Mouse (Mus musculus) cerebellum, postnatal 25 days (tissue): ENCODE data around the gene Zfhx2.

Experiments used
- DNase-seq, 2 experiments: peaks; one replicate each; pipeline ENCODE4 v3.0.0; 2021; ENCODE audit warnings: mixed read lengths in 2 of 2

Zfhx2 gene

GRCm38 (mm10) chr14:55032695-55033225 is 59.4 kb downstream of the Zfhx2 start:
- peak; percentile 40 to 42 for DNase-seq

- DNase-seq = peak; percentile 65 to 77
Observed at GRCm38 (mm10) chr14:55029034-55029698, 63.0 kb downstream of the Zfhx2 start.

- DNase-seq = peak in 1 of 2 experiments; percentile 50
Observed at GRCm38 (mm10) chr14:55028333-55028835, 63.7 kb downstream of the Zfhx2 start.

GRCm38 (mm10) chr14:55027653-55028052 is 64.5 kb downstream of the Zfhx2 start:
- peak; percentile 62 to 73 for DNase-seq

- no peak for DNase-seq
Observed at GRCm38 (mm10) chr14:55027251-55027650, 64.9 kb downstream of the Zfhx2 start.

- DNase-seq = peak in 1 of 2 experiments; percentile 39
Observed at GRCm38 (mm10) chr14:55025527-55025926, 66.6 kb downstream of the Zfhx2 start.

DNA sequence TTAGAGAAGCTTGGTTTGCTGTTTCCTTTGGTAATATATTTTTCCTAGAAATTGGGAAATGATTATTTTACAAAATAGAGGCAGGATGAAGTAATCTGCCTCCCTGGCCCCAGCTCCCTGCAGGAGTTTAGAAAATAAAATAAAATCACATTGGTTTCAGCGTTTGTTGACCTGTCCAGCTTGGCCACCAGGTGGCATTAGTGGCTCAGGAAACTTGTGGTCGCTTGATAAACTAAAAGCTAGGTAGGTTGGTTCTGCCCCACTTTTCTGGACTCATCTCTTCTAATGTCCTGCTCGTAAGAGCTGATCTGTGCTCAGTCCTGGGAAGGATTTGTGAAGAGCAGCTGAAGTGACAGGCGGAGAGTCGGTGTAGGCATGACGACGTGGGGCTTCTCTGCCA is 67.9 kb downstream of the Zfhx2 start:
- DNase-seq = peak; percentile 81 to 87

DNA sequence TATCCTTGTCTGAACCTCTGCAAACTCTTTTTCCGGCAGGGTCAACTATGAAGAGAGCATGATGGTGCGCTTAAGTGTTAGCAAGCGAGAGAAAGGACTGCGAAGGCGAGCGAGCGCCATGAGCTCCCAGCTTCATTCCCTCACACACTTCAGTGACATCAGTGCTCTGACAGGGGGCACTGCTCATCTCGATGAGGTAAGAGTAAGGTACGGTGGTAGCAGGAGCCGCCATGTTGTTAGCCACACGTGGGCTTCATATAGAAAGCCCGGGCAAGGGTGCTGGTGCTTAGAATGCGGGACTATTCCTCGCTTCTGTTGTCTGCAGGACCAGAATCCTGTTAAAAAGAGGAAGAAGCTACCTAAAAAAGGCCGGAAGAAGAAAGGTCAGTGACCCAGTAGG is 69.1 kb downstream of the Zfhx2 start:
- DNase-seq = peak in 1 of 2 experiments; percentile 20

DNA sequence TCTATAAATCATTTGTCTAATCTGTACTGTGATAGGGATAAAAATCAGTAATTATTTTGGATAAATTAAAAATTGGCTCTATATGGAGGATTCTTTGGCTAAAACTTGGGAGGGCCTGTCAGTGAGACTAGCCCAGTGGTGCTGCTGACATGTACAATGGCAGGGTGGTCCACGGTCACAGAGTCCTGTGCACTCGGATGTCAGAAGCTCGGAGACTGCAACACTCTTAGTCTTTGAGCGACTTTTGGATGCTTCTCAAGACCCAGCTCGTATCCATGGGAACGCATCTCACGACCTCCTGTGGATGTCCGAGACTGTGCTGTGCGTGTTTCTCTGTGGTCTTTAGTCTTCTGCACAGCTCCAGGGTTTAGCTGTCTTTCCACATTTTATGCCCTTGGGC is 71.7 kb downstream of the Zfhx2 start:
- no peak for DNase-seq

DNA sequence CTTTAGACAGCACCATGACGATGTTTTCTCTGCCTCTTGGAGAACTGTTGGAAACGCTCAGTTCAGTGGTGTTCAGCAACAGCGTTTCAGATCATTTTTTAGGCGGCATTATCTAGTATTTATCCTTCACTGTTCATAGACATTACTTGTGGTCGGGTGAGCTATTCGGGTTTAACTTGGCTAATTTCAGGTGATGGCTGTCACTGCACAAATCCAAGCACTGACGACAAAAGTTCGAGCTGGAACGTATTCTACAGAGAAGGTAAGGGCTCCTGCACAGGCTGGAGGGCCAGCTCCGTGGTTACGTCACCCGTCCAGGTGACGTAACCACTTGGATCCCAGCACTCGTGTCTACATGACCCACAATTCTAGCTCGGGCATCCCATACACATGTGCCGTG is 75.2 kb downstream of the Zfhx2 start:
- DNase-seq = no peak

- DNase-seq = peak in 1 of 2 experiments; percentile 48
Observed at GRCm38 (mm10) chr14:55015767-55016111, 76.4 kb downstream of the Zfhx2 start.

DNA sequence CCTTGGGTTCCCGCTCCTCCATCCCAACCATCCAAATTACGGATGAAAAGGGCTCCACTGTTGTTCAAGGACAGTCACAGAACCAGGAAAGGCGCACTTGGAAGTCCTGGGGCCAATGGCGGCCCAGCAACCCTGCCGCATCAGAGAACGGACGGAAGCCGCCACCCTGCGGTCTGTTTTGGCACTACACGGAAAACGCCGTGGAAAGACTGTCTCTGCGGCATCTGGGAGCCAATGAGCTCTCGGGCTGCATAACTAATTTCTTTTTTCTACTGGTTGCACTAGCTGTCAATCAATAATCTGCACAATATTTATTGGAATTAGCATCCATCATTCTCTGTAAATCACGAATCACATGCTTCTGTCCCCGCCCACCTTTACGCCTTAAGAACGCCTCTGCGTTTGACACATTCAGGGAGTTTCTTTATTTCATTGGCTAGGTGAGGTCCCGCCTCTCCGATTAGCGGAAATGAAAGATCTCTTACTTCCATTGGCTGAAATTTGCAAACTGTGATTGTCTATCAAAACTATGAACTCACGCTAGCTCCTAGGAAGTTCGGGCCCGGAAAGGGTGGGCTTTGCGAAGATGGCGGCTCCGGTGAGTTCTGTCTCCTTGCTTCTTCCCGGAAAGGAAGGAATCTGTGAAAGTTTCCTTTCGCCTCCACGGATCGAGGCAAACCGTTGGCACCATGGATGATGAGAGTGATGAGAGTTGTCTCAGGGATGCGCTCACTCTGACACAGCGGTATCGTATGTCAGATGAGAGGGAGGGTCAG is 76.9 kb downstream of the Zfhx2 start, which contains the start of gene Ngdn:
Gene Ngdn (plus strand): TSS at position 464 of the 776 bp plus-strand sequence.
- DNase-seq = peak; percentile 99 to 100

GRCm38 (mm10) chr14:55014591-55014990 is 77.5 kb downstream of the Zfhx2 start:
- DNase-seq = no peak

GRCm38 (mm10) chr14:55011116-55011515 is 81.0 kb downstream of the Zfhx2 start:
- no peak for DNase-seq
